Mouse (Mus musculus) MEL (cell line): ENCODE data around the gene Grcc10.

Experiments
- CHD1 ChIP-seq: IDR thresholded peaks from 2 replicates; pipeline ENCODE4 v1.6.1; 2012; ENCODE audit warnings: low read depth, mild to moderate bottlenecking, inconsistent platforms, low read length, improper control_type of control experiment
- CHD2 ChIP-seq: IDR thresholded peaks from 2 replicates; pipeline ENCODE4 v1.6.1; 2011; ENCODE audit warnings: low read length, improper control_type of control experiment
- CTCF ChIP-seq, 3 experiments: IDR thresholded peaks in 2 of 3; conservative IDR thresholded peaks in 1 of 3; 2 replicates each; pipeline ENCODE4 v1.5.1; 2011 to 2012; ENCODE audit warnings: low read length in 3 of 3, low read depth in 2 of 3, mild to moderate bottlenecking in 2 of 3, improper control_type of control experiment in 1 of 3, inconsistent platforms in 1 of 3, mixed read lengths in 1 of 3, moderate library complexity in 1 of 3; ENCODE audit not compliant: control insufficient read depth in 1 of 3, insufficient read depth in 1 of 3, poor library complexity in 1 of 3, severe bottlenecking in 1 of 3
- E2F4 ChIP-seq: IDR thresholded peaks from 2 replicates; pipeline ENCODE4 v1.6.1; 2011; ENCODE audit warnings: low read depth, low read length, improper control_type of control experiment, borderline replicate concordance
- ELF1 ChIP-seq: IDR thresholded peaks from 2 replicates; pipeline ENCODE4 v1.6.1; 2014; ENCODE audit warnings: low read depth, mild to moderate bottlenecking, inconsistent platforms, low read length, improper control_type of control experiment, moderate library complexity
- EP300 ChIP-seq, 2 experiments: IDR thresholded peaks; 2 replicates each; pipeline ENCODE4 v1.6.1; 2011; ENCODE audit warnings: improper control_type of control experiment in 2 of 2, low read length in 2 of 2, low read depth in 1 of 2, mild to moderate bottlenecking in 1 of 2
- MYB ChIP-seq: IDR thresholded peaks from 2 replicates; pipeline ENCODE4 v1.6.1; 2011; ENCODE audit warnings: mild to moderate bottlenecking, low read depth, low read length, improper control_type of control experiment
- MYC ChIP-seq: IDR thresholded peaks from 2 replicates; pipeline ENCODE4 v1.6.1; 2011; ENCODE audit warnings: low read depth, mild to moderate bottlenecking, low read length, improper control_type of control experiment, moderate library complexity
- NELFE ChIP-seq: IDR thresholded peaks from 2 replicates; pipeline ENCODE4 v1.6.1; 2011; ENCODE audit warnings: low read depth, low read length, improper control_type of control experiment
- POLR2A ChIP-seq, 2 experiments: IDR thresholded peaks; 2 replicates each; pipeline ENCODE4 v1.6.1; 2011 to 2012; ENCODE audit warnings: low read length in 2 of 2, mild to moderate bottlenecking in 2 of 2, control low read depth in 1 of 2, improper control_type of control experiment in 1 of 2, low read depth in 1 of 2, moderate library complexity in 1 of 2; ENCODE audit not compliant: control insufficient read depth in 1 of 2, insufficient read depth in 1 of 2, poor library complexity in 1 of 2
- POLR2AphosphoS5 ChIP-seq: IDR thresholded peaks from 2 replicates; pipeline ENCODE4 v1.6.1; 2012; ENCODE audit warnings: low read depth, borderline replicate concordance, mild to moderate bottlenecking, inconsistent platforms, low read length, moderate library complexity, mixed read lengths
- USF1 ChIP-seq: IDR thresholded peaks from 2 replicates; pipeline ENCODE4 v1.6.1; 2014; ENCODE audit warnings: low read depth, mild to moderate bottlenecking, inconsistent platforms, low read length, improper control_type of control experiment, moderate library complexity
- USF2 ChIP-seq, 2 experiments: IDR thresholded peaks; 2 replicates each; pipeline ENCODE4 v1.6.1; 2011 to 2012; ENCODE audit warnings: improper control_type of control experiment in 2 of 2, low read length in 2 of 2, borderline replicate concordance in 1 of 2, inconsistent platforms in 1 of 2, low read depth in 1 of 2, mild to moderate bottlenecking in 1 of 2; ENCODE audit not compliant: insufficient read depth in 1 of 2

GRCm38 (mm10) chr6:124703789-124704188 is 37.4 kb downstream of the Grcc10 start:
- TF ChIP-seq CHD1 (no peak), E2F4 (no peak), CTCF (IDR thresholded peaks at IDR 0.05 in 2 of 3, conservative IDR thresholded peaks at IDR 0.05 in 1 of 3; ENCODE audit: control insufficient read depth in 1 of 3, insufficient read depth in 1 of 3, low read depth in 2 of 3, low read length in 3 of 3, poor library complexity in 1 of 3, severe bottlenecking in 1 of 3) (no peak), POLR2A (IDR thresholded peaks at IDR 0.05; ENCODE audit: control insufficient read depth in 1 of 2, insufficient read depth in 1 of 2, low read depth in 1 of 2, low read length in 2 of 2, poor library complexity in 1 of 2) (peak in 1 of 2 experiments; percentile 42; a peak in 2 of 4 replicates), ELF1 (no peak), POLR2AphosphoS5 (no peak; the same call in 1 of the 2 replicates), MYC (0 out of 2 replicates have a peak, but pooled peaks have one; percentile 33), MYB (no peak), USF2 (IDR thresholded peaks at IDR 0.05; ENCODE audit: borderline replicate concordance in 1 of 2, insufficient read depth in 1 of 2, low read depth in 1 of 2, low read length in 2 of 2) (no peak), CHD2 (no peak), NELFE (no peak; the same call in 1 of the 2 replicates), EP300 (IDR thresholded peaks at IDR 0.05; ENCODE audit: low read depth in 1 of 2, low read length in 2 of 2) (peak in 1 of 2 experiments; percentile 58; a peak in 2 of 4 replicates), USF1 (no peak)
